In genomic region chr14:73163363-73163998, GRCm38 (mm10) we compare ENCODE assay signal across 27 mouse cellular contexts. TPM values are rescaled to one million over a fixed set of nuclear protein-coding genes. Genes with fewer than 3 reads are reported as not detected.
A peak's percentile ranks its signal among the peaks of the same experiment; 100 is the strongest.
DNase-seq lines count a peak whose midpoint lies in the region; ATAC-seq and TF ChIP-seq lines count a peak whose summit lies in the region.
"Had no signal": no experiment of that assay in that cellular context is flagged by ENCODE, and none has a peak within 500 bp of the region (broad histone marks: within the 10 kb centered on the region; RNA-seq: fewer than 3 reads in every experiment).

No protein-coding gene starts in this region.

- peaks cover 8 to 29% of the 10 kb centered on the region in 2 experiments for H3K4me1 ChIP-seq in CH12.LX (ENCODE audit: control insufficient read depth in 1 of 2, insufficient read depth in 2 of 2)
- H3K4me1 ChIP-seq in megakaryocyte, embryonic 14.5 days = peaks cover 72% of the 10 kb centered on the region
- H3K4me1 ChIP-seq in midbrain, embryonic 13.5 days (replicated peaks) = no peaks in the 10 kb centered on the region
- H3K4me1 ChIP-seq: forebrain, embryonic 10.5 days; forebrain, embryonic 13.5 days; heart, embryonic 13.5 days; hindbrain, embryonic 13.5 days; intestine, embryonic 15.5 days had no signal

- TF ChIP-seq CTCF in CH12.LX (conservative IDR thresholded peaks at IDR 0.05 in 1 of 2, IDR thresholded peaks at IDR 0.05 in 1 of 2; ENCODE audit: low read depth in 2 of 2, low read length in 2 of 2) = no peak

- H3K27ac ChIP-seq in CH12.LX (ENCODE audit: insufficient read depth, low read depth) = no peak overlapping the region
- no peak overlapping the region for H3K27ac ChIP-seq in midbrain, embryonic 13.5 days
- H3K27ac ChIP-seq: forebrain, embryonic 10.5 days; forebrain, embryonic 13.5 days; hindbrain, embryonic 13.5 days; intestine, embryonic 15.5 days had no signal

- dilution Hi-C loops in CH12.LX (cut with MboI; ENCODE audit: extremely low pct_ligation_motif_present, extremely low pct_unique_long_range_greater_than_20kb, low sequenced_read_pairs) = no loop called here

- TF ChIP-seq RAD21 in CH12.LX (IDR thresholded peaks at IDR 0.05; ENCODE audit: low read depth, low read length) = no peak

- H3K79me2 ChIP-seq in CH12.LX (replicated peaks; ENCODE audit: control insufficient read depth, extremely low read depth, insufficient read depth, poor library complexity, severe bottlenecking) = no peaks in the 10 kb centered on the region

- ATAC-seq in granulocyte monocyte progenitor cell, adult 5-6 weeks (replicated peaks; ENCODE audit: poor library complexity, severe bottlenecking) = peak; percentile 28; the same call in 1 of the 2 replicates
- ATAC-seq in midbrain, embryonic 13.5 days = no peak
- ATAC-seq: activated CD4-positive, CD25-positive, alpha-beta regulatory T cell, adult 4 months; forebrain, embryonic 13.5 days; forebrain, embryonic 16.5 days; hindbrain, embryonic 16.5 days; intestine, embryonic 15.5 days had no signal

- DNase-seq in 416B (ENCODE audit: low read depth) (peak; percentile 93), CH12.LX (ENCODE audit: extremely low read depth) (peak; percentile 53)
- no peak for DNase-seq in kidney, postnatal 10 days
- no peak for DNase-seq in lung, postnatal 10 days
- no peak for DNase-seq in cerebellum, adult 11 months
- DNase-seq: adrenal gland, adult 8-10 months; adrenal gland, postnatal 25 days; cerebellum, adult 2 months; cerebellum, adult 9-11 months; cerebellum, postnatal 36 days; gastrocnemius, postnatal 10 days; gastrocnemius, postnatal 36 days; heart, adult 18-20 months; heart, postnatal 14 days; heart, postnatal 4 days; kidney, adult 11 months had no signal

- H3K27me3 ChIP-seq in CH12.LX (replicated peaks) = no peaks in the 10 kb centered on the region
- no peaks in the 10 kb centered on the region for H3K27me3 ChIP-seq in megakaryocyte, embryonic 14.5 days (replicated peaks)
- no peaks in the 10 kb centered on the region for H3K27me3 ChIP-seq in midbrain, embryonic 13.5 days
- H3K27me3 ChIP-seq: forebrain, embryonic 13.5 days; heart, embryonic 13.5 days; hindbrain, embryonic 13.5 days; intestine, embryonic 15.5 days had no signal

- no peaks in the 10 kb centered on the region for H3K9me3 ChIP-seq in CH12.LX (replicated peaks; ENCODE audit: low read length)
- H3K9me3 ChIP-seq in megakaryocyte, embryonic 14.5 days = no peaks in the 10 kb centered on the region
- H3K9me3 ChIP-seq in midbrain, embryonic 13.5 days = no peaks in the 10 kb centered on the region
- H3K9me3 ChIP-seq: forebrain, embryonic 10.5 days; forebrain, embryonic 13.5 days; heart, embryonic 13.5 days; hindbrain, embryonic 13.5 days; intestine, embryonic 15.5 days had no signal

- TF ChIP-seq EP300 in CH12.LX (IDR thresholded peaks at IDR 0.05; ENCODE audit: low read length) = no peak

- H3K36me3 ChIP-seq in CH12.LX (replicated peaks in 1 of 2; ENCODE audit: control insufficient read depth in 1 of 2, insufficient read depth in 1 of 2, low read length in 1 of 2) = peaks cover 15 to 47% of the 10 kb centered on the region in 2 experiments
- H3K36me3 ChIP-seq in megakaryocyte, embryonic 14.5 days (replicated peaks; ENCODE audit: low read length) = peaks cover 97% of the 10 kb centered on the region
- peaks cover 73% of the 10 kb centered on the region for H3K36me3 ChIP-seq in midbrain, embryonic 13.5 days

- in situ Hi-C loops in CH12.LX (cut with MboI; ENCODE audit: low pct_ligation_motif_present, low pct_unique_long_range_greater_than_20kb, low sequenced_read_pairs) = no loop called here

- no peak overlapping the region for H3K4me3 ChIP-seq in CH12.LX (replicated peaks in 1 of 3; ENCODE audit: low read depth in 2 of 3, low read length in 2 of 3, poor library complexity in 1 of 3)
- peak overlapping the region; percentile 60 for H3K4me3 ChIP-seq in megakaryocyte, embryonic 14.5 days (replicated peaks)
- no peak overlapping the region for H3K4me3 ChIP-seq in midbrain, embryonic 13.5 days (replicated peaks)
- H3K4me3 ChIP-seq: forebrain, embryonic 10.5 days; forebrain, embryonic 13.5 days; heart, embryonic 13.5 days; hindbrain, embryonic 13.5 days; intestine, embryonic 15.5 days had no signal

- no peak overlapping the region for H3K9ac ChIP-seq in CH12.LX (ENCODE audit: insufficient read depth, low read depth)
- no peak overlapping the region for H3K9ac ChIP-seq in midbrain, embryonic 13.5 days (replicated peaks)
- H3K9ac ChIP-seq: forebrain, embryonic 13.5 days; heart, embryonic 13.5 days; hindbrain, embryonic 13.5 days; intestine, embryonic 15.5 days had no signal

- no peak for TF ChIP-seq POLR2A in CH12.LX (IDR thresholded peaks at IDR 0.05; ENCODE audit: low read depth, low read length)

- H3K4me2 ChIP-seq in CH12.LX (ENCODE audit: insufficient read depth, low read depth, poor library complexity, severe bottlenecking) = no peak overlapping the region
- H3K4me2 ChIP-seq in midbrain, embryonic 13.5 days (replicated peaks) = no peak overlapping the region
- H3K4me2 ChIP-seq: forebrain, embryonic 13.5 days; heart, embryonic 13.5 days; hindbrain, embryonic 13.5 days; intestine, embryonic 15.5 days had no signal

- 94% methylated on average over 10 of the region's 10 CpGs for WGBS in midbrain, embryonic 13.5 days

TF ChIP-seq in CH12.LX, 34 proteins besides CTCF, POLR2A, EP300 and RAD21:
- TF ChIP-seq MAX (IDR thresholded peaks at IDR 0.05; ENCODE audit: low read length) (0 out of 2 replicates have a peak, but pooled peaks have one; percentile 21), CHD1 (IDR thresholded peaks at IDR 0.05; ENCODE audit: low read depth, low read length) (no peak), USF1 (IDR thresholded peaks at IDR 0.05; ENCODE audit: low read depth, low read length) (no peak), JUND (conservative IDR thresholded peaks at IDR 0.05; ENCODE audit: low read depth, low read length) (no peak), ZKSCAN1 (IDR thresholded peaks at IDR 0.05; ENCODE audit: borderline replicate concordance, low read depth, low read length) (no peak), E2F4 (IDR thresholded peaks at IDR 0.05; ENCODE audit: insufficient replicate concordance, low read depth, low read length) (no peak), KAT2A (IDR thresholded peaks at IDR 0.05; ENCODE audit: insufficient replicate concordance, low read length) (no peak), MEF2A (IDR thresholded peaks at IDR 0.05; ENCODE audit: borderline replicate concordance, low read depth, low read length) (no peak), ELF1 (IDR thresholded peaks at IDR 0.05; ENCODE audit: low read depth, low read length) (peak; percentile 52; the same call in 1 of the 2 replicates), RCOR1 (conservative IDR thresholded peaks at IDR 0.05; ENCODE audit: low read depth, low read length) (no peak), JUN (IDR thresholded peaks at IDR 0.05; ENCODE audit: insufficient read depth, low read depth, low read length) (no peak), TCF12 (IDR thresholded peaks at IDR 0.05; ENCODE audit: low read depth, low read length) (peak; percentile 54; the same call in 1 of the 2 replicates), MXI1 (IDR thresholded peaks at IDR 0.05; ENCODE audit: low read depth, low read length) (peak; percentile 45; the same call in 1 of the 2 replicates), CHD2 (IDR thresholded peaks at IDR 0.05; ENCODE audit: low read length) (no peak), GABPA (IDR thresholded peaks at IDR 0.05; ENCODE audit: insufficient replicate concordance, low read depth, low read length) (no peak), NRF1 (IDR thresholded peaks at IDR 0.05; ENCODE audit: low read depth, low read length) (peak; percentile 72), ETS1 (conservative IDR thresholded peaks at IDR 0.05; ENCODE audit: low read depth, low read length) (peak; percentile 49), PAX5 (IDR thresholded peaks at IDR 0.05; ENCODE audit: low read length) (no peak), MAFK (IDR thresholded peaks at IDR 0.05; ENCODE audit: insufficient replicate concordance, low read length) (no peak), NELFE (IDR thresholded peaks at IDR 0.05; ENCODE audit: low read depth, low read length) (no peak), UBTF (IDR thresholded peaks at IDR 0.05; ENCODE audit: low read depth, low read length) (no peak), SMC3 (IDR thresholded peaks at IDR 0.05; ENCODE audit: low read depth, low read length) (no peak), MAZ (IDR thresholded peaks at IDR 0.05; ENCODE audit: low read depth, low read length) (no peak), ZC3H11A (IDR thresholded peaks at IDR 0.05; ENCODE audit: low read depth, low read length) (no peak), IRF4 (IDR thresholded peaks at IDR 0.05; ENCODE audit: low read depth, low read length) (0 out of 2 replicates have a peak, but pooled peaks have one; percentile 8), POLR2AphosphoS2 (IDR thresholded peaks at IDR 0.05; ENCODE audit: low read depth, low read length) (no peak), BHLHE40 (IDR thresholded peaks at IDR 0.05; ENCODE audit: low read depth, low read length) (peak; percentile 76), SIN3A (IDR thresholded peaks at IDR 0.05; ENCODE audit: low read length) (no peak), TBP (conservative IDR thresholded peaks at IDR 0.05; ENCODE audit: low read depth, low read length) (no peak), HCFC1 (IDR thresholded peaks at IDR 0.05; ENCODE audit: low read depth, low read length) (peak; percentile 20; the same call in 1 of the 2 replicates), USF2 (conservative IDR thresholded peaks at IDR 0.05; ENCODE audit: low read depth, low read length) (no peak), MYC (IDR thresholded peaks at IDR 0.05; ENCODE audit: low read depth, low read length) (0 out of 2 replicates have a peak, but pooled peaks have one; percentile 46), ZMIZ1 (IDR thresholded peaks at IDR 0.05; ENCODE audit: low read depth, low read length) (no peak), ZNF384 (IDR thresholded peaks at IDR 0.05; ENCODE audit: low read depth, low read length) (no peak)

RNA-seq across cellular contexts. Expression of gene Rcbtb2, which starts 40.6 kb away (rescaled TPM):
- 36.9 and 40.2 TPM in 2 replicates for total RNA-seq in CH12.LX (2012; rRNA removed)
- 47.6 and 49.0 TPM in 2 replicates for total RNA-seq in CH12.LX (2014; rRNA removed)
- polyA plus RNA-seq in CH12.LX (2012; ENCODE audit: insufficient read length, low read depth) = 31.7 and 34.1 TPM in 2 replicates
- 33.5 and 57.3 TPM in 2 replicates for total RNA-seq in granulocyte monocyte progenitor cell, adult 5-6 weeks (2014; fragmentation: Nextera tagmentation)
- 28.0 and 35.6 TPM in 2 replicates for total RNA-seq in granulocyte monocyte progenitor cell, adult 5-6 weeks (2017)
- polyA plus RNA-seq in megakaryocyte, embryonic 14.5 days (2012; ENCODE audit: insufficient read depth, low replicate concordance) = 12.2 and 27.1 TPM in 2 replicates
- 103 and 104 TPM in 2 replicates for polyA plus RNA-seq in midbrain, embryonic 13.5 days (2015; fragmentation: Nextera tagmentation; extraction: Ambion mirVana)

Comparison
In these comparisons a context has a peak if more than half of its experiments do, and no peak if none do; other contexts are left out.
1. DNase-seq: peak in 416B (single experiment) and CH12.LX (single experiment); none in kidney, postnatal 10 days (single experiment), lung, postnatal 10 days (single experiment) and cerebellum, adult 11 months (single experiment).